Mouse (Mus musculus): ENCODE measurements around the gene Strbp. TPM values are rescaled to one million over a fixed set of nuclear protein-coding genes. Genes with fewer than 3 reads are reported as not detected.

Gene Strbp
- polyA plus RNA-seq, 1 experiment from 2014 or later = 48.7 TPM

DNA sequence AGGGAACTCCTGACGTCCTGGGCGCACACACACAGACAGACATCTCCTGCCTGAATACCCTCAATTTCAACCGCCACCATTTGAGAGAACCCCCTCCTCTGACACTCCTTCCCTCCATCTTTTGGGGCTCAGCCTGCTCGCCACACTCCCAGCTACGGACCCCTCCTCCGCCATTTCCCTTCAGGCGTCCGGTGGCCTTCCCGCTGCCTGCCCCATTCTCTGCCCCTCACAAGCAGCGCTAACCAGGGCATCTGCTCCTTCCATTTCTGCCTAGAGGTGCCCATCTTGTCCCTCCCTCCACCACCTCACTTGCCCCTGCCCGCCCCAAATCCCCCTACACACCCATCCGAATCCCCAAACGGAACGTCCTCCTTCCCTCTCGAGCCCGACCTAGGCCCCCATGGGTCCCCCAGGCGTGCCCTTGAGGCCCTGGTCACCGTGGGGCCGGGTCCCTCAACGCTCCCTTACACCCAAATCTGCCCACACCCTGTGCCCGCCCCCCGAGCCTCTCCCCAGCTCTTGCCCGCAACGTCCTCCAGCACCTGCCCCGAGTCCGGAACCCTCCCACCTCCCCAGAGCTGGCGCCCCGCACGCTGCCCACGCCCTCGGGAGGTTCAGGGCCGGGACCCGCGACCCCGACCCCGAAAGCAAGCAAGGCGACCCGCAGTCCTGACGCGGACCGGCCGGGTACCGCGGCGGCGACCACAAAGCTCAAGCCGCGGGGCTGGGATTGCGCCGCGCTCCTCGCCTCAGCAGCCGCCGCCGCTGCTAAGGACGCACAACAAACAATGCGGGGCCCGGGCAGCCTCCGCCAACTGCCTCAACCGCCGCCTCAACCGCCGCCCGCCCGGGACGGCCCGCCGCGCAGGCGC lies 1.1 kb downstream of the Strbp start:
- ATAC-seq (ENCODE audit: insufficient number of reproducible peaks, insufficient read depth, low FRiP score, low TSS enrichment, low read depth) = peak; percentile 52
- Histone ChIP-seq H3K27ac (peak overlapping the region; percentile 86), H3K36me3 (peaks cover 6% of the 10 kb centered on the region; the same call in 1 of the 2 replicates), H3K4me3 (replicated peaks) (peak overlapping the region; percentile 91), H3K4me1 (replicated peaks) (peaks cover 15% of the 10 kb centered on the region), H3K27me3 (peaks cover 4% of the 10 kb centered on the region; the same call in 1 of the 2 replicates), H3K4me2 (peak overlapping the region; percentile 83), H3K9me3 (no peaks in the 10 kb centered on the region), H3K9ac (replicated peaks) (peak overlapping the region; percentile 90)
- WGBS = under 1% methylated on average over 70 of the region's 70 CpGs

GRCm38 (mm10) chr2:37689064-37689615 lies 14.5 kb downstream of the Strbp start:
- no peak overlapping the region for H3K27ac ChIP-seq
- H3K9ac ChIP-seq (replicated peaks) = no peak overlapping the region
- H3K9me3 ChIP-seq = peaks cover 4% of the 10 kb centered on the region; the same call in 1 of the 2 replicates
- no peaks in the 10 kb centered on the region for H3K36me3 ChIP-seq
- no peak overlapping the region for H3K4me2 ChIP-seq
- peaks cover 4% of the 10 kb centered on the region; the same call in 1 of the 2 replicates for H3K4me1 ChIP-seq (replicated peaks)
- no peaks in the 10 kb centered on the region for H3K27me3 ChIP-seq
- no peak overlapping the region for H3K4me3 ChIP-seq (replicated peaks)
- WGBS = 74% methylated on average over 3 of the region's 3 CpGs
- no peak for ATAC-seq (ENCODE audit: insufficient number of reproducible peaks, insufficient read depth, low FRiP score, low TSS enrichment, low read depth)

- WGBS = 80% methylated on average over 1 of the region's 1 CpGs
- peaks cover 4% of the 10 kb centered on the region; the same call in 1 of the 2 replicates for H3K4me1 ChIP-seq (replicated peaks)
- H3K27ac ChIP-seq = no peak overlapping the region
- H3K4me3 ChIP-seq (replicated peaks) = no peak overlapping the region
- H3K36me3 ChIP-seq = no peaks in the 10 kb centered on the region
- no peak overlapping the region for H3K9ac ChIP-seq (replicated peaks)
- peaks cover 4% of the 10 kb centered on the region; the same call in 1 of the 2 replicates for H3K9me3 ChIP-seq
- no peaks in the 10 kb centered on the region for H3K27me3 ChIP-seq
- ATAC-seq (ENCODE audit: insufficient number of reproducible peaks, insufficient read depth, low FRiP score, low TSS enrichment, low read depth) = no peak
- H3K4me2 ChIP-seq = no peak overlapping the region
Observed at GRCm38 (mm10) chr2:37687031-37687430, 16.6 kb downstream of the Strbp start.

GRCm38 (mm10) chr2:37684864-37685263 lies 18.8 kb downstream of the Strbp start:
- H3K4me2 ChIP-seq = no peak overlapping the region
- H3K4me3 ChIP-seq (replicated peaks) = no peak overlapping the region
- H3K4me1 ChIP-seq (replicated peaks) = peaks cover 4% of the 10 kb centered on the region; the same call in 1 of the 2 replicates
- peaks cover 4% of the 10 kb centered on the region; the same call in 1 of the 2 replicates for H3K9me3 ChIP-seq
- H3K9ac ChIP-seq (replicated peaks) = no peak overlapping the region
- H3K27ac ChIP-seq = no peak overlapping the region
- no peak for ATAC-seq (ENCODE audit: insufficient number of reproducible peaks, insufficient read depth, low FRiP score, low TSS enrichment, low read depth)
- H3K27me3 ChIP-seq = no peaks in the 10 kb centered on the region
- no peaks in the 10 kb centered on the region for H3K36me3 ChIP-seq
- WGBS = 91% methylated on average over 1 of the region's 1 CpGs

- Histone ChIP-seq H3K9me3 (peaks cover 4% of the 10 kb centered on the region; the same call in 1 of the 2 replicates), H3K4me2 (no peak overlapping the region), H3K4me1 (replicated peaks) (peaks cover 4% of the 10 kb centered on the region; the same call in 1 of the 2 replicates), H3K36me3 (no peaks in the 10 kb centered on the region), H3K4me3 (replicated peaks) (no peak overlapping the region), H3K9ac (replicated peaks) (no peak overlapping the region), H3K27ac (no peak overlapping the region), H3K27me3 (no peaks in the 10 kb centered on the region)
- no peak for ATAC-seq (ENCODE audit: insufficient number of reproducible peaks, insufficient read depth, low FRiP score, low TSS enrichment, low read depth)
- WGBS = 95% methylated on average over 7 of the region's 7 CpGs
Observed at GRCm38 (mm10) chr2:37682197-37682811, 21.4 kb downstream of the Strbp start.

DNA sequence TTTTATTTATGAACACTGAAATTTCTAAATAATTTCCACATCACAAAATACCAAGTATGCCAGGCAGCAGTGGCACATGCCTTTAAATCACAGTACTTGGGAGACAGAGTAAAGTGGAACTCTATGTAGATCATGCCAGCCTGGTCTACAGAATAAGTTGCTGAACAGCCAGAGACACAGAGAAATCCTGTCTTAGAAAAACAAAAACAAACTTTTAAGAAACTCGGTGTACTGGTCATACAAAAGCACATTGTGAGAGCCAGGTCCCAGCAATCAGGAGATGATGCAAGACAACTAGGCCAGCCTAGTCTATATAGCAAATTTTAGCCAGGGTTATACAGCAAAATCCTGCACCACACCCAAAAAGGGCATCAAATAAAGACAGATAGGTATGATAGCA lies 52.6 kb downstream of the Strbp start:
- Histone ChIP-seq H3K4me2 (no peak overlapping the region), H3K9me3 (no peaks in the 10 kb centered on the region), H3K4me3 (replicated peaks) (no peak overlapping the region), H3K4me1 (replicated peaks) (no peaks in the 10 kb centered on the region), H3K27ac (no peak overlapping the region), H3K27me3 (no peaks in the 10 kb centered on the region), H3K9ac (replicated peaks) (no peak overlapping the region), H3K36me3 (no peaks in the 10 kb centered on the region)
- WGBS = 82% methylated on average over 1 of the region's 1 CpGs
- ATAC-seq (ENCODE audit: insufficient number of reproducible peaks, insufficient read depth, low FRiP score, low TSS enrichment, low read depth) = no peak

GRCm38 (mm10) chr2:37649590-37649989 lies 54.1 kb downstream of the Strbp start:
- no peak overlapping the region for H3K4me2 ChIP-seq
- H3K27me3 ChIP-seq = no peaks in the 10 kb centered on the region
- ATAC-seq (ENCODE audit: insufficient number of reproducible peaks, insufficient read depth, low FRiP score, low TSS enrichment, low read depth) = no peak
- H3K9ac ChIP-seq (replicated peaks) = no peak overlapping the region
- 88% methylated on average over 2 of the region's 2 CpGs for WGBS
- H3K27ac ChIP-seq = no peak overlapping the region
- no peak overlapping the region for H3K4me3 ChIP-seq (replicated peaks)
- H3K4me1 ChIP-seq (replicated peaks) = no peaks in the 10 kb centered on the region
- no peaks in the 10 kb centered on the region for H3K9me3 ChIP-seq
- 0 out of 2 replicates have a peak, but pooled peaks cover 3% of the 10 kb centered on the region for H3K36me3 ChIP-seq

GRCm38 (mm10) chr2:37648966-37649365 lies 54.7 kb downstream of the Strbp start:
- ATAC-seq (ENCODE audit: insufficient number of reproducible peaks, insufficient read depth, low FRiP score, low TSS enrichment, low read depth) = no peak
- Histone ChIP-seq H3K4me3 (replicated peaks) (no peak overlapping the region), H3K9ac (replicated peaks) (no peak overlapping the region), H3K36me3 (0 out of 2 replicates have a peak, but pooled peaks cover 3% of the 10 kb centered on the region), H3K4me2 (no peak overlapping the region), H3K27ac (no peak overlapping the region), H3K27me3 (no peaks in the 10 kb centered on the region), H3K9me3 (no peaks in the 10 kb centered on the region), H3K4me1 (replicated peaks) (no peaks in the 10 kb centered on the region)
- 92% methylated on average over 1 of the region's 1 CpGs for WGBS

GRCm38 (mm10) chr2:37623343-37623742 lies 80.3 kb downstream of the Strbp start:
- Histone ChIP-seq H3K4me1 (replicated peaks) (no peaks in the 10 kb centered on the region), H3K4me2 (no peak overlapping the region), H3K4me3 (replicated peaks) (no peak overlapping the region), H3K27ac (no peak overlapping the region), H3K27me3 (no peaks in the 10 kb centered on the region), H3K9me3 (no peaks in the 10 kb centered on the region), H3K9ac (replicated peaks) (no peak overlapping the region), H3K36me3 (peaks cover 13% of the 10 kb centered on the region; the same call in 1 of the 2 replicates)
- 73% methylated on average over 2 of the region's 2 CpGs for WGBS
- ATAC-seq (ENCODE audit: insufficient number of reproducible peaks, insufficient read depth, low FRiP score, low TSS enrichment, low read depth) = no peak

GRCm38 (mm10) chr2:37587919-37588318 lies 115.7 kb downstream of the Strbp start:
- Histone ChIP-seq H3K36me3 (peaks cover 14% of the 10 kb centered on the region; the same call in 1 of the 2 replicates), H3K27me3 (no peaks in the 10 kb centered on the region), H3K9ac (replicated peaks) (no peak overlapping the region), H3K27ac (no peak overlapping the region), H3K4me3 (replicated peaks) (no peak overlapping the region), H3K4me2 (no peak overlapping the region), H3K4me1 (replicated peaks) (no peaks in the 10 kb centered on the region), H3K9me3 (no peaks in the 10 kb centered on the region)
- ATAC-seq (ENCODE audit: insufficient number of reproducible peaks, insufficient read depth, low FRiP score, low TSS enrichment, low read depth) = no peak

DNA sequence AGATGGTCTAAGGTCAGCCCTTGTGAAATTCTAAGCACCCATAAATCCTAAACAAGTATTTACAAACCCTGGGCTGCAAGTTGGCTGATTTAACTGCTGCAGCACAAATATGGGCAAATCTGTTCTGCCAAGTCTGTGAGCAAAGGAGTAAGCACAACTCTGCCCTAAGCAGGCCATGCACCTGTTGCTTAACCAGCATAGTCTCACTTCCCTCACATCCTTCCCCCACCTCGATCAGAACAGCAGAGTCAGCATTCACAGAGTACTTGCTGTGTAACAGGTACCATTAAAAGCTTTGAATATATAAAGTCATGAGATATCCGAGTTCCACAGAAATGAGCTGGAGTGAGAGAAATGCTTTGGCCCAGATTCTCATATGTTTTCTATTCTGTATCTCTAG lies 125.5 kb downstream of the Strbp start:
- no peak for ATAC-seq (ENCODE audit: insufficient number of reproducible peaks, insufficient read depth, low FRiP score, low TSS enrichment, low read depth)
- no peak overlapping the region for H3K9ac ChIP-seq (replicated peaks)
- no peaks in the 10 kb centered on the region for H3K4me1 ChIP-seq (replicated peaks)
- no peak overlapping the region for H3K4me3 ChIP-seq (replicated peaks)
- no peak overlapping the region for H3K27ac ChIP-seq
- H3K36me3 ChIP-seq = peaks cover 14% of the 10 kb centered on the region
- WGBS = 80% methylated on average over 2 of the region's 2 CpGs
- H3K27me3 ChIP-seq = no peaks in the 10 kb centered on the region
- no peaks in the 10 kb centered on the region for H3K9me3 ChIP-seq
- H3K4me2 ChIP-seq = no peak overlapping the region
